Mouse (Mus musculus): ENCODE results near the gene Gfm1.

Gene Gfm1

GRCm38 (mm10) chr3:67429999-67430380 lies at the start of gene Gfm1:
Gene Gfm1 (plus strand): TSS chr3:67430096.
- peak; percentile 73 to 86 for DNase-seq (ENCODE audit: low spot score in 2 of 2)

- no peak for DNase-seq (ENCODE audit: low spot score in 2 of 2)
These were observed 428 bp upstream of the Gfm1 start for GRCm38 (mm10) chr3:67429338-67429998.

- no peak for DNase-seq (ENCODE audit: low spot score in 2 of 2)
These were observed 4.1 kb downstream of the Gfm1 start for GRCm38 (mm10) chr3:67434011-67434410.

GRCm38 (mm10) chr3:67447143-67447542 lies 17.2 kb downstream of the Gfm1 start:
- no peak for DNase-seq (ENCODE audit: low spot score in 2 of 2)

- no peak for DNase-seq (ENCODE audit: low spot score in 2 of 2)
These were observed 19.8 kb downstream of the Gfm1 start for GRCm38 (mm10) chr3:67449660-67450059.

GRCm38 (mm10) chr3:67450601-67451210 lies 20.8 kb downstream of the Gfm1 start:
- DNase-seq (ENCODE audit: low spot score in 2 of 2) = no peak

GRCm38 (mm10) chr3:67459881-67460280 lies 30.0 kb downstream of the Gfm1 start:
- no peak for DNase-seq (ENCODE audit: low spot score in 2 of 2)

- DNase-seq (ENCODE audit: low spot score in 2 of 2) = no peak
These were observed 32.1 kb downstream of the Gfm1 start for GRCm38 (mm10) chr3:67462015-67462414.

- no peak for DNase-seq (ENCODE audit: low spot score in 2 of 2)
These were observed 32.7 kb downstream of the Gfm1 start for GRCm38 (mm10) chr3:67462578-67462977.

- peak in 1 of 2 experiments; percentile 13 for DNase-seq (ENCODE audit: low spot score in 2 of 2)
These were observed 33.1 kb downstream of the Gfm1 start for GRCm38 (mm10) chr3:67463001-67463400.

- DNase-seq (ENCODE audit: low spot score in 2 of 2) = peak; percentile 9 to 27
These were observed 33.8 kb downstream of the Gfm1 start, which contains the start of gene Lxn for GRCm38 (mm10) chr3:67463450-67464372. Gene Lxn (minus strand): TSS chr3:67463926.

- DNase-seq (ENCODE audit: low spot score in 2 of 2) = no peak
These were observed 36.7 kb downstream of the Gfm1 start for GRCm38 (mm10) chr3:67466576-67466975.

GRCm38 (mm10) chr3:67467281-67467680 lies 37.4 kb downstream of the Gfm1 start:
- DNase-seq (ENCODE audit: low spot score in 2 of 2) = no peak

GRCm38 (mm10) chr3:67471408-67472127 lies 41.7 kb downstream of the Gfm1 start:
- no peak for DNase-seq (ENCODE audit: low spot score in 2 of 2)

GRCm38 (mm10) chr3:67473438-67473837 lies 43.5 kb downstream of the Gfm1 start:
- no peak for DNase-seq (ENCODE audit: low spot score in 2 of 2)

GRCm38 (mm10) chr3:67479806-67480205 lies 49.9 kb downstream of the Gfm1 start:
- DNase-seq (ENCODE audit: low spot score in 2 of 2) = no peak

- DNase-seq (ENCODE audit: low spot score in 2 of 2) = no peak
These were observed 52.5 kb downstream of the Gfm1 start for GRCm38 (mm10) chr3:67482400-67482799.

- no peak for DNase-seq (ENCODE audit: low spot score in 2 of 2)
These were observed 55.3 kb downstream of the Gfm1 start for GRCm38 (mm10) chr3:67485233-67485632.

GRCm38 (mm10) chr3:67490156-67490555 lies 60.3 kb downstream of the Gfm1 start:
- DNase-seq (ENCODE audit: low spot score in 2 of 2) = no peak

GRCm38 (mm10) chr3:67492086-67492869 lies 62.4 kb downstream of the Gfm1 start:
- DNase-seq (ENCODE audit: low spot score in 2 of 2) = no peak

- no peak for DNase-seq (ENCODE audit: low spot score in 2 of 2)
These were observed 63.2 kb downstream of the Gfm1 start for GRCm38 (mm10) chr3:67493132-67493531.

Data from thymus, postnatal 10 days (tissue).